Mouse (Mus musculus) granulocyte monocyte progenitor cell, adult 5-6 weeks (primary cell): ENCODE data around the gene Gatad2b. TPM values are rescaled to one million over a fixed set of nuclear protein-coding genes. Genes with fewer than 3 reads are reported as not detected.
A peak's percentile ranks its signal among the peaks of the same experiment; 100 is the strongest.

ENCODE experiments used
- ATAC-seq: replicated peaks from 2 replicates; pipeline ENCODE4 v1.8.0; 2016; ENCODE audit warnings: mild to moderate bottlenecking, moderate TSS enrichment, inconsistent platforms; ENCODE audit not compliant: poor library complexity, severe bottlenecking
- total RNA-seq, 2 experiments: library from RNA; stranded (forward) in 1 of 2; stranded (reverse) in 1 of 2; fragments of 200-712, 200-1000 nt in 1 of 2; fragments of >200 nt in 1 of 2; fragmentation: Nextera tagmentation in 1 of 2; gene quantifications; 2 replicates each; pipeline ENCODE4 v1.2.3; 2014 to 2017

The Gatad2b gene
- total RNA-seq, 2 experiments from 2014 or later, result 19.9 to 83.6 TPM

DNA sequence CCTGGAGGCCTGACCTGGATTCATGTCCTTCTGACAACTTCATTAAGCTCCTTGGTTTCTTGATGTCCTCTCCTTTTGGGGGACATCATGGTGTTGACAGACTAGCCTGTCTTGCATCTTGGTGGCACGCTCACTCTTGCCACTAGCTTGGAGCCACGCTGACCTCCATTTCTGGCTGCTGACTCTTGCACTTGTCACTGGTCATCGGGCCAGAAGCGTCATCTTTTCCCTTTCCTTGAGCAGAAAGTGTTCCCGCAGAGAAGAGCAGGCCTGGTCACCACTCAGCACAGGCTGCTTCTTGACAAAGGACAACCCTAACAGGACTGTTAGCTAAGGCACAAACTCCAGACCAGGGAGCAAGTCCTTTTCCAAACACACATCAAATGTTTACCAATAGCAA, 113.4 kb downstream of the Gatad2b start:
- ATAC-seq, result no peak

DNA sequence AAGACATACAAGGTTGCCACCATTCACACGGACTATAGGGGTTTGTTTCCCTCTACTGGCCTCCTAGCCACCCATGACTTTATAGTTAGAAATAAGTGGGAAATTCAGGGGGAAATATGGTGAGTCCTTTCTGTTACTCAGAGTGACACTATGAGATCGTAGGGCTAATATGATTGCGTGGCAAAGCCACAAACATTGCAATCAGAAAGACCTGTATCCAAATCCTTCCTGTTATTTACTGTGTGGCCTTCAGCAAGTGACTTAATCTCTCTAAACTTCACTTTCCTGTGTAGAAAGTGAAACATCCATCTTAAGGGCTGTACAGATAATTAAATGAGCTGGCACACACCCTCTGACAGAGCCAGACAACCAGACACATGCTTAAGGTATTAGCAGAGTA, 115.7 kb downstream of the Gatad2b start:
- peak; percentile 60 for ATAC-seq

DNA sequence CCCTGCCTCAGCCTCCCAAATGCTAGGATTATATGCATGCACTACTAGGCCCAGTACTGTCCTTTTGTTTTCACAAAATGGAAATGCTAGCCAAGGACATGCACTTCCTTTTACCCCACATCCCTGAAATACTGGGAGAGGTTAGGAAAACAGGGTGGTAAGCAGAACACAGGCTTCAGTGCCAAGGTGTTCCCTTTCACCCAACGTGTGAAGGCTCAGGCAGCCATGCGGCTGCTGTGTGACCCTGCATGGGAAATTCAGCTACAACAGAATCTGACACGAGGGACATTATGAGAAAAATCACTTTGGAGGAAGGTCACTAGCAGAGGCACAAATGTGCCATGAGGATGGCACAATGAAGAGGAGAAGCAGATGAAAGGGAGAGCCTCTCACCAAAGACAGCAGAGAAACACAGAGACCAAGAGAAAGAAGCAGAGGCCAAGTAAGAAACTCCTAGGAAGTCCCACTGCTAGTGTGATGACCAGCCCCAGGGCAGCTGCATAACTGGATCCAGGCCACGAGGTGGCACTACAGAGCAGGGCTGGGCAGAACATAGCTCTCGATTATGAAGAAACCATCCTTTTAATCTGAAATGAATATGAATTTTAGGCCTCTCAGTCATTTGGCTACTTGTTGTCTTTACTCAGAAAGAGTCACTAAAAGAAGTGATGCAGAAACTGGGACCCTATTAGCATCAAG, 119.5 kb downstream of the Gatad2b start:
- ATAC-seq, result peak; percentile 67

DNA sequence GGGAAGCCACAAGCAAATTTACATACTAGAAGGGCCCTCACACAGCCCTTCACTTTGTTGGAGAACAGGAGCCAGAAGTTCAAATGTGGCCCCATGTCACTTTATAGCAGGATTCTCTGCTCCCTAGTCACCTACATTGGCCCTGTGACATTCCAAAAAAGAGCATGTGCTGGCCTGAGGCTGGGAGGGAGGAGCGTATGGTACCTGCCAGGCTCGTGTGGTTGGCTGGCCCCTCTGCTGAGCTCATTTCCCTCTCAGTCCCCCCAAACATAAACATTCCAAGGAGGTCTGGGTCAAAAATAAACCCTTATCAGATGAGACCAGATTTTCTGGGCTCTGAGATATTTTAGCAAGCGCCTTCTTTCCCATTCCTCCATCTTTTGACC, 120.0 kb downstream of the Gatad2b start:
- no peak for ATAC-seq

Other genes starting within 250 kb of the Gatad2b start
- gene 4933434E20Rik, start 241.5 kb upstream of the Gatad2b start, total RNA-seq (2014; fragmentation: Nextera tagmentation), result 35.2 and 45.3 TPM in 2 replicates
- 49.6 and 63.6 TPM in 2 replicates for gene 4933434E20Rik, start 241.5 kb upstream of the Gatad2b start, total RNA-seq (2017)
- 242 and 252 TPM in 2 replicates for gene Ubap2l, start 240.6 kb upstream of the Gatad2b start, total RNA-seq (2014; fragmentation: Nextera tagmentation)
- 124 and 135 TPM in 2 replicates for gene Ubap2l, start 240.6 kb upstream of the Gatad2b start, total RNA-seq (2017)
- gene Tpm3, start 220.5 kb upstream of the Gatad2b start, total RNA-seq (2014; fragmentation: Nextera tagmentation), result 529 and 543 TPM in 2 replicates
- 806 and 846 TPM in 2 replicates for gene Tpm3, start 220.5 kb upstream of the Gatad2b start, total RNA-seq (2017)
- gene Nup210l, start 189.0 kb upstream of the Gatad2b start, total RNA-seq (2014; fragmentation: Nextera tagmentation), result 0.28 and 1.8 TPM in 2 replicates
- 0.31 and 0.52 TPM in 2 replicates for gene Nup210l, start 189.0 kb upstream of the Gatad2b start, total RNA-seq (2017)
- gene Rps27, start 79.5 kb upstream of the Gatad2b start, total RNA-seq (2014; fragmentation: Nextera tagmentation), result 6,284 and 6,500 TPM in 2 replicates
- gene Rps27, start 79.5 kb upstream of the Gatad2b start, total RNA-seq (2017), result 3,798 and 4,186 TPM in 2 replicates
- gene Rab13, start 79.5 kb upstream of the Gatad2b start, total RNA-seq (2014; fragmentation: Nextera tagmentation), result 1.1 and 1.3 TPM in 2 replicates
- gene Rab13, start 79.5 kb upstream of the Gatad2b start, total RNA-seq (2017), result 0.52 and 3.0 TPM in 2 replicates
- 85.8 and 89.8 TPM in 2 replicates for gene Jtb, start 61.6 kb upstream of the Gatad2b start, total RNA-seq (2014; fragmentation: Nextera tagmentation)
- gene Jtb, start 61.6 kb upstream of the Gatad2b start, total RNA-seq (2017), result 44.6 and 55.5 TPM in 2 replicates
- gene Creb3l4, start 49.7 kb upstream of the Gatad2b start, total RNA-seq (2014; fragmentation: Nextera tagmentation), result not detected in 2 replicates
- not detected in 2 replicates for gene Creb3l4, start 49.7 kb upstream of the Gatad2b start, total RNA-seq (2017)
- gene Slc39a1, start 45.0 kb upstream of the Gatad2b start, total RNA-seq (2014; fragmentation: Nextera tagmentation), result 26.6 and 35.3 TPM in 2 replicates
- 36.4 and 36.6 TPM in 2 replicates for gene Slc39a1, start 45.0 kb upstream of the Gatad2b start, total RNA-seq (2017)
- 48.1 and 49.5 TPM in 2 replicates for gene Crtc2, start 39.0 kb upstream of the Gatad2b start, total RNA-seq (2014; fragmentation: Nextera tagmentation)
- gene Crtc2, start 39.0 kb upstream of the Gatad2b start, total RNA-seq (2017), result 10.1 and 11.4 TPM in 2 replicates
- 28.1 and 37.5 TPM in 2 replicates for gene Dennd4b, start 28.0 kb upstream of the Gatad2b start, total RNA-seq (2014; fragmentation: Nextera tagmentation)
- gene Dennd4b, start 28.0 kb upstream of the Gatad2b start, total RNA-seq (2017), result 13.6 and 16.5 TPM in 2 replicates
- gene Slc27a3, start 96.8 kb downstream of the Gatad2b start, total RNA-seq (2014; fragmentation: Nextera tagmentation), result 2.1 and 4.2 TPM in 2 replicates
- gene Slc27a3, start 96.8 kb downstream of the Gatad2b start, total RNA-seq (2017), result 0.88 and 0.99 TPM in 2 replicates
- 29.3 and 47.1 TPM in 2 replicates for gene Ints3, start 140.4 kb downstream of the Gatad2b start, total RNA-seq (2014; fragmentation: Nextera tagmentation)
- 18.4 and 25.9 TPM in 2 replicates for gene Ints3, start 140.4 kb downstream of the Gatad2b start, total RNA-seq (2017)
- gene Npr1, start 172.7 kb downstream of the Gatad2b start, total RNA-seq (2014; fragmentation: Nextera tagmentation), result 0.82 TPM in 1 of 2 replicates, not detected in the other
- not detected in 2 replicates for gene Npr1, start 172.7 kb downstream of the Gatad2b start, total RNA-seq (2017)
- gene Ilf2, start 182.9 kb downstream of the Gatad2b start, total RNA-seq (2014; fragmentation: Nextera tagmentation), result 120 and 128 TPM in 2 replicates
- gene Ilf2, start 182.9 kb downstream of the Gatad2b start, total RNA-seq (2017), result 176 and 204 TPM in 2 replicates
- gene Snapin, start 197.9 kb downstream of the Gatad2b start, total RNA-seq (2014; fragmentation: Nextera tagmentation), result 31.7 and 47.1 TPM in 2 replicates
- gene Snapin, start 197.9 kb downstream of the Gatad2b start, total RNA-seq (2017), result 35.5 and 44.1 TPM in 2 replicates
- 97.6 and 127 TPM in 2 replicates for gene Chtop, start 216.3 kb downstream of the Gatad2b start, total RNA-seq (2014; fragmentation: Nextera tagmentation)
- 93.2 and 107 TPM in 2 replicates for gene Chtop, start 216.3 kb downstream of the Gatad2b start, total RNA-seq (2017)
- 106 and 130 TPM in 2 replicates for gene S100a1, start 221.2 kb downstream of the Gatad2b start, total RNA-seq (2014; fragmentation: Nextera tagmentation)
- gene S100a1, start 221.2 kb downstream of the Gatad2b start, total RNA-seq (2017), result 119 and 162 TPM in 2 replicates
- 60.2 and 62.1 TPM in 2 replicates for gene S100a13, start 221.3 kb downstream of the Gatad2b start, total RNA-seq (2014; fragmentation: Nextera tagmentation)
- 73.2 and 77.0 TPM in 2 replicates for gene S100a13, start 221.3 kb downstream of the Gatad2b start, total RNA-seq (2017)
- gene S100a14, start 233.7 kb downstream of the Gatad2b start, total RNA-seq (2014; fragmentation: Nextera tagmentation), result not detected in 2 replicates
- not detected in 2 replicates for gene S100a14, start 233.7 kb downstream of the Gatad2b start, total RNA-seq (2017)
- not detected in 2 replicates for gene S100a16, start 244.1 kb downstream of the Gatad2b start, total RNA-seq (2014; fragmentation: Nextera tagmentation)
- not detected in 2 replicates for gene S100a16, start 244.1 kb downstream of the Gatad2b start, total RNA-seq (2017)